Mouse (Mus musculus) CH12.LX (cell line): ENCODE results near the gene Zswim9. TPM values are rescaled to one million over a fixed set of nuclear protein-coding genes. Genes with fewer than 3 reads are reported as not detected.

Experiments
- DNase-seq: peaks from one replicate; pipeline ENCODE4 v3.0.0-alpha.2; 2013; ENCODE audit errors: extremely low read depth
- H3K27ac ChIP-seq: 2 replicates; pipeline ENCODE4 v1.5.1; 2012; ENCODE audit warnings: low read depth, mild to moderate bottlenecking, control low read depth, moderate library complexity; ENCODE audit not compliant: insufficient read depth
- H3K27me3 ChIP-seq: replicated peaks from 2 replicates; pipeline ENCODE3; 2012; ENCODE audit warnings: inconsistent platforms
- H3K36me3 ChIP-seq, 2 experiments: replicated peaks in 1 of 2; 2 replicates each; pipeline versions ENCODE3 to v1.6.1; 2012; ENCODE audit warnings: inconsistent platforms in 1 of 2, low read length in 1 of 2, mild to moderate bottlenecking in 1 of 2, mixed read lengths in 1 of 2, moderate library complexity in 1 of 2; ENCODE audit not compliant: control insufficient read depth in 1 of 2, insufficient read depth in 1 of 2
- H3K4me1 ChIP-seq, 2 experiments: 2 replicates each; pipeline ENCODE4 v1.6.1; 2012; ENCODE audit warnings: inconsistent platforms in 1 of 2, moderate library complexity in 1 of 2; ENCODE audit not compliant: insufficient read depth in 2 of 2, control insufficient read depth in 1 of 2
- H3K4me2 ChIP-seq: 2 replicates; pipeline ENCODE4 v1.6.1; 2012; ENCODE audit warnings: low read depth, mild to moderate bottlenecking, control low read depth; ENCODE audit not compliant: poor library complexity, insufficient read depth, severe bottlenecking
- H3K4me3 ChIP-seq, 3 experiments: fragments of 150-350 bp in 1 of 3; sonication (generic) in 1 of 3; replicated peaks in 1 of 3; 2 replicates each; pipeline versions ENCODE3 to v1.5.1; 2011 to 2012; ENCODE audit warnings: low read depth in 2 of 3, low read length in 2 of 3, mild to moderate bottlenecking in 2 of 3, moderate library complexity in 2 of 3, control low read depth in 1 of 3, improper control_type of control experiment in 1 of 3, inconsistent platforms in 1 of 3, mixed read lengths in 1 of 3; ENCODE audit not compliant: poor library complexity in 1 of 3
- H3K79me2 ChIP-seq: replicated peaks from 2 replicates; pipeline ENCODE4 v1.6.1; 2012; ENCODE audit warnings: mild to moderate bottlenecking, moderate library complexity; ENCODE audit not compliant: control insufficient read depth, poor library complexity, insufficient read depth, severe bottlenecking; ENCODE audit errors: extremely low read depth
- H3K9ac ChIP-seq: 2 replicates; pipeline ENCODE4 v1.6.1; 2012; ENCODE audit warnings: low read depth, mild to moderate bottlenecking, control low read depth, moderate library complexity; ENCODE audit not compliant: insufficient read depth
- H3K9me3 ChIP-seq: replicated peaks from 2 replicates; pipeline ENCODE3; 2012; ENCODE audit warnings: low read length, inconsistent platforms, mixed read lengths
- BHLHE40 ChIP-seq: IDR thresholded peaks from 2 replicates; pipeline ENCODE4 v1.6.1; 2011; ENCODE audit warnings: mild to moderate bottlenecking, low read depth, low read length, improper control_type of control experiment
- CHD1 ChIP-seq: IDR thresholded peaks from 2 replicates; pipeline ENCODE4 v1.6.1; 2012; ENCODE audit warnings: low read depth, low read length, improper control_type of control experiment, inconsistent platforms
- CTCF ChIP-seq, 2 experiments: IDR thresholded peaks in 1 of 2; conservative IDR thresholded peaks in 1 of 2; 2 replicates each; pipeline ENCODE4 v1.5.1; 2011 to 2012; ENCODE audit warnings: low read depth in 2 of 2, low read length in 2 of 2, improper control_type of control experiment in 1 of 2, inconsistent platforms in 1 of 2, mild to moderate bottlenecking in 1 of 2, moderate library complexity in 1 of 2
- ETS1 ChIP-seq: conservative IDR thresholded peaks from 2 replicates; pipeline ENCODE4 v1.6.1; 2012; ENCODE audit warnings: low read depth, mild to moderate bottlenecking, inconsistent platforms, low read length, improper control_type of control experiment, moderate library complexity
- JUND ChIP-seq: conservative IDR thresholded peaks from 2 replicates; pipeline ENCODE4 v1.6.1; 2011; ENCODE audit warnings: low read depth, low read length, improper control_type of control experiment
- MAX ChIP-seq: IDR thresholded peaks from 2 replicates; pipeline ENCODE4 v1.6.1; 2011; ENCODE audit warnings: low read length, improper control_type of control experiment
- MAZ ChIP-seq: IDR thresholded peaks from 2 replicates; pipeline ENCODE4 v1.6.1; 2012; ENCODE audit warnings: low read depth, mild to moderate bottlenecking, inconsistent platforms, low read length, improper control_type of control experiment, moderate library complexity
- NRF1 ChIP-seq: IDR thresholded peaks from 2 replicates; pipeline ENCODE4 v1.6.1; 2014; ENCODE audit warnings: low read depth, mild to moderate bottlenecking, inconsistent platforms, low read length, improper control_type of control experiment, moderate library complexity
- RAD21 ChIP-seq: IDR thresholded peaks from 2 replicates; pipeline ENCODE4 v1.6.1; 2011; ENCODE audit warnings: low read depth, mild to moderate bottlenecking, low read length, improper control_type of control experiment, moderate library complexity
- RCOR1 ChIP-seq: conservative IDR thresholded peaks from 2 replicates; pipeline ENCODE4 v1.6.1; 2012; ENCODE audit warnings: low read depth, mild to moderate bottlenecking, inconsistent platforms, low read length, improper control_type of control experiment
- SMC3 ChIP-seq: IDR thresholded peaks from 2 replicates; pipeline ENCODE4 v1.6.1; 2011; ENCODE audit warnings: low read depth, low read length, improper control_type of control experiment
- USF2 ChIP-seq: conservative IDR thresholded peaks from 2 replicates; pipeline ENCODE4 v1.6.1; 2011; ENCODE audit warnings: low read depth, low read length, improper control_type of control experiment
- ZKSCAN1 ChIP-seq: IDR thresholded peaks from 2 replicates; pipeline ENCODE4 v1.6.1; 2012; ENCODE audit warnings: low read depth, inconsistent platforms, low read length, improper control_type of control experiment, borderline replicate concordance
- ZMIZ1 ChIP-seq: IDR thresholded peaks from 2 replicates; pipeline ENCODE4 v1.6.1; 2012; ENCODE audit warnings: low read depth, mild to moderate bottlenecking, inconsistent platforms, low read length, improper control_type of control experiment
- dilution Hi-C: fragments of 300-500 bp; cut with MboI; formaldehyde crosslinking; loops from 2 replicates; pipeline ENCODE4 v1.14.3; 2020; ENCODE audit warnings: low sequenced_read_pairs; ENCODE audit not compliant: extremely low pct_unique_long_range_greater_than_20kb, extremely low pct_ligation_motif_present
- in situ Hi-C: fragments of 300-500 bp; cut with MboI; formaldehyde crosslinking; loops from 3 replicates; pipeline ENCODE4 v1.14.3; 2019; ENCODE audit warnings: low sequenced_read_pairs, low pct_ligation_motif_present, low pct_unique_long_range_greater_than_20kb, mixed read lengths
- polyA plus RNA-seq: library from polyadenylated mRNA; unstranded; fragments of >175 nt; gene quantifications from 2 replicates; pipeline ENCODE4 v1.2.1, GENCODE M21; 2012; ENCODE audit warnings: low read depth; ENCODE audit not compliant: insufficient read length
- total RNA-seq, 2 experiments: library from RNA; depleted of rRNA; stranded (reverse); fragments of 300-350 nt in 1 of 2; fragments of >200 nt in 1 of 2; gene quantifications; 2 replicates each; pipeline ENCODE4 v1.2.3; 2012 to 2014

Zswim9 gene
- total and polyA plus RNA-seq, 3 experiments: 1.3 to 5.5 (median 4.2) TPM

DNA sequence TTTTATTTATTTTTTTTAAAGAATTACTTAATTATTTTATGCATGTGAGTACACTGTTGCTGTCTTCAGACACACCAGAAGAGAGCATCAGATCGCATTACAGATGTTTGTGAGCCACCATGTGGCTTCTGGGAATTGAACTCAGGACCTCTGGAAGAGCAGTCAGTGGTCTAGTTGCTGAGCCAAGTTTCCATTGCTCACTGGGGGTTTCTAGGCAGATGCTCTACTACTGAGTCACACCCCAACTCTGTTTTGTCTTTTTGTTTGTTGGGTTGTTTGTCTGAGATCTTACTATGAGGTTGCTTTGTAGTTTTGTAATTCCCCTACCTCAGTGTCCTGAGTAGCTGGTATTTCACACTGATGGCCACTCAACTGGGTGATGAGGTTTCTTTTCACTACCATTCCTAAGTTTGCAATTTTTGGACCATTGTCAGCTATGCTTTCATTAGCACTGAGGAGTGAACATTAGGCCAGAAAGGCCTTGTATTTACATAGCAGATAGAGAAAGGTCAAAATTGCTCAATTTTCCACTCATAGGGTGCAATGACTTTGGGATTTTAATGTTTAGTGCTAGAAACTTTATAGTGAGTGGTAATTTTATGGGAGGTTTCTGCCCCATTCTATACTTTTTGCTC lies 11.6 kb upstream of the Zswim9 start:
- Histone ChIP-seq H3K9me3 (no peaks in the 10 kb centered on the region), H3K4me2 (no peak overlapping the region), H3K4me3 (no peak overlapping the region), H3K4me1 (no peaks in the 10 kb centered on the region), H3K36me3 (peaks cover 85 to 99% of the 10 kb centered on the region in 2 experiments), H3K27ac (no peak overlapping the region), H3K9ac (no peak overlapping the region), H3K27me3 (no peaks in the 10 kb centered on the region), H3K79me2 (no peaks in the 10 kb centered on the region)
- dilution Hi-C loops (no loop called here), in situ Hi-C loops (loop anchor here (25.0 kb wide), 1 partner anchor 228 kb away; the partner anchor contains the start of gene Mzf1)
- no peak for DNase-seq
- TF ChIP-seq SMC3: no peak
- TF ChIP-seq MAX: no peak
- TF ChIP-seq JUND: no peak
- no peak for TF ChIP-seq ETS1
- TF ChIP-seq ZMIZ1: no peak
- TF ChIP-seq MAZ: no peak
- TF ChIP-seq RAD21: no peak
- TF ChIP-seq USF2: no peak
- TF ChIP-seq CHD1: no peak
- no peak for TF ChIP-seq CTCF (conservative IDR thresholded peaks at IDR 0.05 in 1 of 2, IDR thresholded peaks at IDR 0.05 in 1 of 2; ENCODE audit: low read depth in 2 of 2, low read length in 2 of 2)
- TF ChIP-seq NRF1: no peak
- no peak for TF ChIP-seq ZKSCAN1

DNA sequence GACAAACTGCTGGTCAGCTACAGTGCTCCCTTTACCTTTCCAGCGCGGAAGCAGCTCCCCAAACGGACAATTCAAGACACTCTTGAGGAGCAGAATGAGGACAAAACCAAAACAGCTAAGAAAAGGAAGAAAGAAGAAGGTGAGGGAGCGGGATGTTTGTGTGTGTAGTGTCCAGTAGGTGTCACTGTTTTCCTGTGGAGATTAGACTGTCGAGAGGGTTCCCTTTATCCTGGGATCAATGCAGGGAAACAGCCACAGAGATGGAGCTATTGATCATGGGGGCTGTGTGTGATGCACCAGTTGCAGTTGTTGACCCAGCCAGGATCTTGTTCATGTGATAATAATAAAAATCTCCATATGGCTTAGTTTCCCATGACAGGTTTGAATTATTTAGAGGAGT lies 10.1 kb upstream of the Zswim9 start:
- H3K4me2 ChIP-seq: no peak overlapping the region
- peaks cover 83 to 99% of the 10 kb centered on the region in 2 experiments for H3K36me3 ChIP-seq
- no peaks in the 10 kb centered on the region for H3K4me1 ChIP-seq
- H3K4me3 ChIP-seq: no peak overlapping the region
- peak; percentile 18 for DNase-seq
- H3K27me3 ChIP-seq: no peaks in the 10 kb centered on the region
- no peaks in the 10 kb centered on the region for H3K9me3 ChIP-seq
- no peak overlapping the region for H3K27ac ChIP-seq
- TF ChIP-seq SMC3: peak; percentile 31
- TF ChIP-seq CTCF (conservative IDR thresholded peaks at IDR 0.05 in 1 of 2, IDR thresholded peaks at IDR 0.05 in 1 of 2; ENCODE audit: low read depth in 2 of 2, low read length in 2 of 2): peak; percentile 31 to 61; a peak in 3 of 4 replicates
- no peak for TF ChIP-seq BHLHE40
- peak; percentile 48 for TF ChIP-seq RAD21
- no peak for TF ChIP-seq RCOR1
- no peak for TF ChIP-seq CHD1
- dilution Hi-C loops (no loop called here), in situ Hi-C loops (loop anchor here (25.0 kb wide), 1 partner anchor 226 kb away; the partner anchor contains the start of gene Mzf1)
- H3K9ac ChIP-seq: no peak overlapping the region
- no peaks in the 10 kb centered on the region for H3K79me2 ChIP-seq
